Mouse (Mus musculus) spleen, postnatal 10 days (tissue): Measurements from ENCODE around the gene Ovca2.

Source experiments
- DNase-seq, 2 experiments: peaks; one replicate each; pipeline ENCODE4 v3.0.0; 2021 to 2022; ENCODE audit warnings: low spot score in 2 of 2

Ovca2 gene

DNA sequence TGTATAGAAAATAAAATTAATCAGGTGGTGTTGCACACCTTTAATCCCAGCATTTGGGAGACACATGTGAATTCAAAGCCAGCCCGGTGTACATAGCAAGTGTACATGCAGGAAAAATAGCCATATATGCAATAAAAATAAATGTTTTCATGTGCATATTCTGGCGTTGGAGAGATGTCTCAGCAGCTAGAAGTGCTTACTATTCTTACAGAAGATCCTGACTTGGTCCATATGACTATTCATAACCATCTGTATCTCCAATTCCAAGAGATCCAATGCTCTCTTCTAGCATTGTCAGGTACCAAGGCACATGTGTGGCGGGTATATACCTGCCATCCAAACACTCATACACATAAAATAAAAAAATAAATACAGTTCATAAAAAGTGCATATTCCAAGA, 52.3 kb downstream of the Ovca2 start:
- no peak for DNase-seq
